Mouse (Mus musculus): ENCODE data around the gene Map3k11. TPM values are rescaled to one million over a fixed set of nuclear protein-coding genes. Genes with fewer than 3 reads are reported as not detected.
A peak's percentile ranks its signal among the peaks of the same experiment; 100 is the strongest.

The Map3k11 gene
- polyA plus RNA-seq, 1 experiment from 2014 or later, result 36.0 TPM

- Histone ChIP-seq H3K36me3 (peaks cover 79% of the 10 kb centered on the region), H3K9me3 (no peaks in the 10 kb centered on the region), H3K4me3 (peak overlapping the region; percentile 56), H3K4me1 (peaks cover 27% of the 10 kb centered on the region), H3K27me3 (ENCODE audit: insufficient read depth, poor library complexity, severe bottlenecking) (peaks cover 49% of the 10 kb centered on the region), H3K27ac (peak overlapping the region; percentile 69)
- no peak for DNase-seq (ENCODE audit: low spot score)
- WGBS, result 13% methylated on average over 62 of the region's 62 CpGs
Observed at GRCm38 (mm10) chr19:5653969-5654719, 34.4 kb upstream of the Map3k11 start.

GRCm38 (mm10) chr19:5654720-5655298, 33.7 kb upstream of the Map3k11 start:
- peaks cover 49% of the 10 kb centered on the region for H3K27me3 ChIP-seq (ENCODE audit: insufficient read depth, poor library complexity, severe bottlenecking)
- H3K36me3 ChIP-seq, result peaks cover 86% of the 10 kb centered on the region
- WGBS, result 17% methylated on average over 43 of the region's 43 CpGs
- H3K4me3 ChIP-seq, result peak overlapping the region; percentile 56
- H3K27ac ChIP-seq, result peak overlapping the region; percentile 69
- H3K4me1 ChIP-seq, result peaks cover 22% of the 10 kb centered on the region
- H3K9me3 ChIP-seq, result no peaks in the 10 kb centered on the region
- DNase-seq (ENCODE audit: low spot score), result no peak

DNA sequence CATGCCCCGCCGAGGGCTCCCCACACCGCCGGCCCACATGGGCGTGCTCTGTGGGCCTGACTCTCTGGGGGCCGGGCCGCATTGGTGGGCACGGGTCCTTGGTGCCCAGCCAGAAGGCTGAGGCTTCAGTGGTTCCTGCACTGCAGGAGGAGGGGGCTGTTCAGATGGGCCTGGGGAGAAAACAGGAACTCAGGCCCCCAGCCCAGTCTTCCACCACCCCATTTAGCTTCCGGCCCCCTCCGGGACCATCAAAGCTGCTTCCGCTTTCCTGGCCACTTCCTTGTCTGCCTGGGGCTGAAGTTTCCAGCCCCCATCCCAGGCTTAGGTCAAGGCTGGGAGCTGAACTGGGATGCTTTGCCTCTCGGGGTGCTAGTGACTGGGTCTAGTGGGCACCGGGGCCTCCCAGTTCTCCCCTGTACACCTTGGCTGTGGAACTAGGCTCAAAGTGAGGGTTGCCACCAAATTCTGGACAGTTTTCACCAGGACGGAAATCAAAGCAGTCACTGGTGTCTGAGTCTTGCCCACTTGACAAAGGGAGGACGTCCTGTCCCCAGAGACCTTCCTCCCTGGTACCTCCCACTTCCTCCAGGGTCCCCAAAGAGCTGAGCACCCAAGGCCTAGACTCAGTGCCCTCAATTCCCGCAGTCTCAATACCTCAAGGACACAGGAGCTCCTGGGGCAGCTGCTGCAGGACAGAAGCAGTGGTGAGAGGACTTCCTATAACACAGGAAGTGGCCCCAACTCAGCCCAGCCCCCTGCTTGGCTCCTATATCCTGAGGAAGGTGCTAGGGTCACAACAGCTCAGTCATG, 27.4 kb upstream of the Map3k11 start:
- 67% methylated on average over 16 of the region's 16 CpGs for WGBS
- H3K27ac ChIP-seq, result peak overlapping the region; percentile 62
- DNase-seq (ENCODE audit: low spot score), result no peak
- no peaks in the 10 kb centered on the region for H3K9me3 ChIP-seq
- H3K4me3 ChIP-seq, result peak overlapping the region; percentile 39
- peaks cover 53% of the 10 kb centered on the region for H3K4me1 ChIP-seq
- peaks cover 14% of the 10 kb centered on the region for H3K27me3 ChIP-seq (ENCODE audit: insufficient read depth, poor library complexity, severe bottlenecking)
- peaks cover 60% of the 10 kb centered on the region for H3K36me3 ChIP-seq

DNA sequence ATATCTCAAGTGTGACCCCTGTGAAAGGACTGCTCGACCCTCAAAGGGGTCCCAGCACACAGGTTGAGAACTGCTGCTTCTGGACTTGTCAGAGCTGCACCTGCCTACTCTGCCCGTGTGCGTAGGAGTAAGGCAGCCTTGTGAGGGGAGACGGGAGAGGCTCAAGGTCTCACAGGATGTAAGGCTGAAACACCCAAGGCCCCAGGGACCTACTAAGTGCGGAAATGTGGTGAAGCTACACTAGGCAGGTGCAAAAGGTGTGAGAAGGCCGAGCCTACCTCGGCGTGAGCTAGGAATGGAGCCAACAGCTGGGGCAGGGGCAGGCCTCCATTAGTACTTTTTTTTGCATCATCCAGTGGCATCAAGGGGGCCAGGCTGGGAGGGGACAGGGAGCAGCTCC, 26.2 kb upstream of the Map3k11 start:
- H3K27ac ChIP-seq, result peak overlapping the region; percentile 82
- H3K36me3 ChIP-seq, result peaks cover 62% of the 10 kb centered on the region
- no peaks in the 10 kb centered on the region for H3K9me3 ChIP-seq
- H3K4me3 ChIP-seq, result peak overlapping the region; percentile 60
- no peak for DNase-seq (ENCODE audit: low spot score)
- H3K27me3 ChIP-seq (ENCODE audit: insufficient read depth, poor library complexity, severe bottlenecking), result peaks cover 5% of the 10 kb centered on the region
- peaks cover 56% of the 10 kb centered on the region for H3K4me1 ChIP-seq
- 72% methylated on average over 8 of the region's 8 CpGs for WGBS

DNA sequence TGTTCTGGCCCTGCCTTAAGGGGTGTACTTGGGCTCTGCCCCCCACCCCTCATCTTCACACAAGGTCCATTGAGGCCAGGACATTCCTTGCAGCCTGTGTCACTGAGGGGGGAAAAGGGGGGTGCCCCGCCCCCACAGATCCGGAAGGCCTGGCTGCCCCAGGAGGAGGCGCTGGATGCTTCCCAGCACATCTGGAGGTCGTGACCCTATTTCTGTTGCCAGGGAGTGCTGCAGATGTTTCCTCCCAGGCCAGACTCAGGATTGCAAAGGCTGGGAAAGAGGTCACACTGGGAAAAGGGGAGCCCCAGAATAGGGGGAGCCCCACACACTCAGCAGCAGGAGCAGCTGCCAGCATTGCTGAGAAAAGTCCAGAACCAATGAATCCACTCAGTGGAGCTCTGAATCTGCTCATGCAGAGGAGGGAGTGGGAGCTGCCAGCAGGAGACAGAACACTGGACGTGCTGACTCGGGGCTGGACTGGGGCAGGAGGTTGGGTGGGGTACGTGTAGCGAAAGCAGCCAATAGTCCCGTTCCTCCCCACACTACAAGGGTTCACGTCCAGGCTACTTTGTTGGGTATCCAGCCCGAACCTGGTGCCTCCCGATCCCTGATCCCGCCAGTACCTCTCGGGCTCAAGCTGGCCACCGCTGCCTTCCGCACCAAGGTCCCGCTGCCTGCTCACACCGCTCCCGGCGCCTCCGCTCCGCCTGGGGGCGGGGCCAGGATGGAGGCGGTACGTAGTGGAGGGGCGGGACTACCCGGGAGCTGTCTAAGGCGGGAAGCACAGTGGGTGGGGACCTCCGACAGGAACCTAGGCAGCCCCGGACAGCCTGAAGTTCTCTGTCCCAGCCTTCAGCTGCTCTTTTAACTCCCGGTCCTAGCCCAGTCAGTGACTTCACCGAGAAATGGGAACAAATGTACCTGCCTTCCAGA, 25.3 kb upstream of the Map3k11 start, which contains the start of gene Sipa1:
Sipa1 (minus strand) TSS at position 727 of the 933 bp plus-strand sequence.
- Histone ChIP-seq H3K27ac (peak within 1 kb of the TSS; percentile 82), H3K27me3 (ENCODE audit: insufficient read depth, poor library complexity, severe bottlenecking) (peaks cover 5% of the 10 kb centered on the region), H3K9me3 (no peaks in the 10 kb centered on the region), H3K36me3 (peaks cover 63% of the 10 kb centered on the region), H3K4me1 (peaks cover 57% of the 10 kb centered on the region), H3K4me3 (peak within 1 kb of the TSS; percentile 60)
- 2% methylated on average over 32 of the region's 32 CpGs for WGBS
- peak; percentile 96 for DNase-seq (ENCODE audit: low spot score)

GRCm38 (mm10) chr19:5664669-5665257, 23.8 kb upstream of the Map3k11 start:
- H3K27me3 ChIP-seq (ENCODE audit: insufficient read depth, poor library complexity, severe bottlenecking), result peaks cover 5% of the 10 kb centered on the region; the same call in 1 of the 2 replicates
- H3K27ac ChIP-seq, result peak overlapping the region; percentile 32; the same call in 1 of the 2 replicates
- DNase-seq (ENCODE audit: low spot score), result peak; percentile 76
- peaks cover 65% of the 10 kb centered on the region for H3K36me3 ChIP-seq
- peaks cover 55% of the 10 kb centered on the region for H3K4me1 ChIP-seq
- H3K4me3 ChIP-seq, result no peak overlapping the region; the same call in 1 of the 2 replicates
- 92% methylated on average over 10 of the region's 10 CpGs for WGBS
- H3K9me3 ChIP-seq, result no peaks in the 10 kb centered on the region

- Histone ChIP-seq H3K36me3 (peaks cover 65% of the 10 kb centered on the region), H3K4me1 (peaks cover 53% of the 10 kb centered on the region), H3K27me3 (ENCODE audit: insufficient read depth, poor library complexity, severe bottlenecking) (peaks cover 4% of the 10 kb centered on the region; the same call in 1 of the 2 replicates), H3K9me3 (no peaks in the 10 kb centered on the region), H3K4me3 (peak overlapping the region; percentile 27), H3K27ac (peak overlapping the region; percentile 48; the same call in 1 of the 2 replicates)
- peak; percentile 89 for DNase-seq (ENCODE audit: low spot score)
- 63% methylated on average over 15 of the region's 15 CpGs for WGBS
Observed at GRCm38 (mm10) chr19:5665465-5665864, 23.1 kb upstream of the Map3k11 start.

DNA sequence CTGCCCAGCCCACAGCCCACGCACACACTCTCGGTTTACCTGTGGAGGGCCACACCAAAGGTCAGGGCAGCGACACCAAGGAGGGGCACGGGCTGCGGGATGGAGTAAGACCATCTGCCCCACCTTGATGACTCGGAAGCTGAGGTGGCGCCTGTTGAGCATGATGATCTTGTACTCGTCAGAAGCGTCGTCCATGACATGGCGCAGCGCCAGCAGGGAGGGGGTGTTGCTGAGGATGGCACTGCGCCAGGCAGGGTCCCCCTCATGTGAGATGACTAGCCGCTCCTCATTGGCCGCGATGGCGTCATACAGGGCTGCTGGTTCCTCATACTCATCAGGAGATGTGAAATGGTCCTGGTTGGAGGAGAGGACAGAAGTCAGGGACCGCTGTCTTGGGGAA, 22.2 kb upstream of the Map3k11 start:
- no peak overlapping the region for H3K27ac ChIP-seq
- no peak for DNase-seq (ENCODE audit: low spot score)
- no peaks in the 10 kb centered on the region for H3K9me3 ChIP-seq
- H3K27me3 ChIP-seq (ENCODE audit: insufficient read depth, poor library complexity, severe bottlenecking), result no peaks in the 10 kb centered on the region
- H3K4me3 ChIP-seq, result no peak overlapping the region
- 94% methylated on average over 18 of the region's 18 CpGs for WGBS
- peaks cover 68% of the 10 kb centered on the region for H3K36me3 ChIP-seq
- peaks cover 44% of the 10 kb centered on the region for H3K4me1 ChIP-seq

DNA sequence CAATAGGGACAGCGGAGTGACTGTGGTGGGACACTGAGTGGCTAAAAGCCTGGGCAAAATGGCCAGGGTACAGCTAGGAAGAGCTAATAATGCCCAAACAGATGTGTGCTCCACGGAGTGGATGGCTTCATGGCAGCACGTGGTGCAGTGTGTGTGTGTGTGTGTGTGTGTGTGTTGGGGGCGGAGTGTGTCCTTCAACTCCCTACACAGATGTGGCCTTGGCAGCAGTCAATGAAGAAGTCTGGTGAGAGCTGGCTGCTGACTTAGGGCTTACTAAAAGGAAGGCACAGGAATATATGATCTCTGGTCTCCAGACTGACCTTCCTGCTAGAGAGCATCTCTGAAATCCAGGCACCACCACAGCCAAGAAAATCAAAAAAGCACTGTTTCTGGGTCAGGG, 20.2 kb upstream of the Map3k11 start:
- Histone ChIP-seq H3K27ac (no peak overlapping the region), H3K27me3 (ENCODE audit: insufficient read depth, poor library complexity, severe bottlenecking) (no peaks in the 10 kb centered on the region), H3K4me3 (no peak overlapping the region), H3K9me3 (no peaks in the 10 kb centered on the region), H3K36me3 (peaks cover 88% of the 10 kb centered on the region), H3K4me1 (peaks cover 28% of the 10 kb centered on the region)
- no peak for DNase-seq (ENCODE audit: low spot score)
- 89% methylated on average over 4 of the region's 4 CpGs for WGBS

DNA sequence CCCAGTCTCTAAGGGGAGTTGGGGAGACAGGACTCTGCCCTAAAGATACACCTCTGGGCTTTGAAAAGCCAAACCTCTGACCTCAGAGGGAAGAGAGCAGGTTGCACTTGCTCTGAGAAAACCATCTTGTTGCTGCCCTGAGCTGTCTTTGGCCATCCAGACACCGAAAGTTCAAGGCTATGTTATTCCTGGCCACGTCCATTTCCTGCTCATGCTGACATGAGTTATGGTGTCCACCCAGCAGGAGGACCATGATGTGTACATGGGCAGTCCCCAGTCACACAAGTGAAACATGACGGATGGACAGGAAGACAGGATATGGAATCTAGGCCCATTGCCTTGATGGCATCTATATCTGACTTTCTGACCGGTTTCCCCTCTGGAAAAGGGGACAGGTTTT, 8.1 kb upstream of the Map3k11 start:
- DNase-seq (ENCODE audit: low spot score), result no peak
- Histone ChIP-seq H3K9me3 (no peaks in the 10 kb centered on the region), H3K4me3 (no peak overlapping the region), H3K27ac (no peak overlapping the region), H3K4me1 (no peaks in the 10 kb centered on the region), H3K27me3 (ENCODE audit: insufficient read depth, poor library complexity, severe bottlenecking) (no peaks in the 10 kb centered on the region), H3K36me3 (peaks cover 94% of the 10 kb centered on the region)
- 83% methylated on average over 4 of the region's 4 CpGs for WGBS

- H3K27me3 ChIP-seq (ENCODE audit: insufficient read depth, poor library complexity, severe bottlenecking), result no peaks in the 10 kb centered on the region
- 90% methylated on average over 12 of the region's 12 CpGs for WGBS
- H3K27ac ChIP-seq, result no peak overlapping the region
- no peak overlapping the region for H3K4me3 ChIP-seq
- no peak for DNase-seq (ENCODE audit: low spot score)
- H3K9me3 ChIP-seq, result no peaks in the 10 kb centered on the region
- peaks cover 80% of the 10 kb centered on the region for H3K36me3 ChIP-seq
- peaks cover 13% of the 10 kb centered on the region for H3K4me1 ChIP-seq
Observed at GRCm38 (mm10) chr19:5684236-5684635, 4.3 kb upstream of the Map3k11 start.

DNA sequence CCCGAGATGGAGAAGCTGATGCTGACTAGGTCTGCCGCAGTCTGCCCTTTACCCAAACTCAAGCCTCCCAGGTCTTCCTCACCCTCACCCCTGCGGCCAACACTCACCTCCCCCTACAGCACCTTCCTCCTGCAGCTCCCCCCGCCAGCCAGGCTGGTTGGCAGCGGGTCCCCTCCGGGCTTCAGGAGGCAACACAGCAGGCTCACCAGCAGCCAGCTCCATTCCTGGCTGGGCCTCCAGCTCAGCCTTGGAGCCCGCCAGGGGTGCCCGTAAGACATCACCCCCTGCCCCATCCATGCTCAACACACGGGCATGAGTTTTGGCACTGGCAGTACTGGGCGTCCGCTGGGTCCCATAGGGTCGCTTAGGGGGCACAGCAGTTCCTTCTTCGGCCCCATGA, 3.6 kb upstream of the Map3k11 start:
- DNase-seq (ENCODE audit: low spot score), result no peak
- 95% methylated on average over 13 of the region's 13 CpGs for WGBS
- H3K4me1 ChIP-seq, result peaks cover 15% of the 10 kb centered on the region
- no peaks in the 10 kb centered on the region for H3K9me3 ChIP-seq
- H3K36me3 ChIP-seq, result peaks cover 72% of the 10 kb centered on the region
- H3K27me3 ChIP-seq (ENCODE audit: insufficient read depth, poor library complexity, severe bottlenecking), result no peaks in the 10 kb centered on the region
- no peak overlapping the region for H3K4me3 ChIP-seq
- no peak overlapping the region for H3K27ac ChIP-seq
